Mouse (Mus musculus): ENCODE results near the gene Olfr452.

Olfr452 gene

GRCm38 (mm10) chr6:42784793-42785192 lies at the start of gene Olfr452:
Olfr452 (plus strand) TSS chr6:42785093.
- no peak for DNase-seq (ENCODE audit: low read depth)

GRCm38 (mm10) chr6:42739071-42739470 lies 45.8 kb upstream of the Olfr452 start, which contains the start of gene Olfr453:
Olfr453 (plus strand) TSS chr6:42739371.
- no peak for DNase-seq (ENCODE audit: low read depth)

- DNase-seq (ENCODE audit: low read depth): no peak
These were observed 42.6 kb upstream of the Olfr452 start for GRCm38 (mm10) chr6:42742303-42742702.

GRCm38 (mm10) chr6:42747846-42748245 lies 37.0 kb upstream of the Olfr452 start:
- no peak for DNase-seq (ENCODE audit: low read depth)

GRCm38 (mm10) chr6:42756104-42756503 lies 28.8 kb upstream of the Olfr452 start, which contains the start of gene Olfr38:
Olfr38 (plus strand) TSS chr6:42756404.
- DNase-seq (ENCODE audit: low read depth): no peak

- no peak for DNase-seq (ENCODE audit: low read depth)
These were observed 7.8 kb upstream of the Olfr452 start for GRCm38 (mm10) chr6:42777066-42777465.

GRCm38 (mm10) chr6:42790247-42790948 lies 5.5 kb downstream of the Olfr452 start:
- no peak for DNase-seq (ENCODE audit: low read depth)

- DNase-seq (ENCODE audit: low read depth): no peak
These were observed 6.2 kb downstream of the Olfr452 start for GRCm38 (mm10) chr6:42790949-42791556.

GRCm38 (mm10) chr6:42794982-42795381 lies 10.1 kb downstream of the Olfr452 start:
- DNase-seq (ENCODE audit: low read depth): no peak

- DNase-seq (ENCODE audit: low read depth): no peak
These were observed 26.7 kb downstream of the Olfr452 start, which contains the start of gene Olfr450 for GRCm38 (mm10) chr6:42811639-42812038. Olfr450 (plus strand) TSS chr6:42811939.

- no peak for DNase-seq (ENCODE audit: low read depth)
These were observed 49.2 kb downstream of the Olfr452 start, which contains the start of gene Olfr449 for GRCm38 (mm10) chr6:42834084-42834483. Olfr449 (plus strand) TSS chr6:42834384.

Measured in fibroblast of lung, adult 2 months (primary cell).